Mouse (Mus musculus) kidney, postnatal 0 days (tissue): ENCODE results near the gene Cfap99. TPM values are rescaled to one million over a fixed set of nuclear protein-coding genes. Genes with fewer than 3 reads are reported as not detected.

Experiments used
- ATAC-seq: fragments of 200-750 bp; cut with Nextera tagmentation; replicated peaks from 2 replicates; pipeline ENCODE4 v1.8.0; 2017; ENCODE audit warnings: low read depth, moderate number of reproducible peaks, moderate TSS enrichment, moderate library complexity; ENCODE audit not compliant: low FRiP score
- DNase-seq: peaks from one replicate; pipeline ENCODE4 v3.0.0-alpha.2; 2016; ENCODE audit warnings: low spot score
- H3K27ac ChIP-seq: fragments of 300-500 bp; sonication (generic); 2 replicates; pipeline ENCODE4 v1.5.1; 2014; ENCODE audit warnings: mild to moderate bottlenecking
- H3K27me3 ChIP-seq: fragments of 300-500 bp; sonication (generic); 2 replicates; pipeline ENCODE4 v1.6.1; 2014; ENCODE audit warnings: low read length, mixed read lengths; ENCODE audit not compliant: insufficient read depth
- H3K36me3 ChIP-seq: fragments of 300-500 bp; sonication (generic); 2 replicates; pipeline ENCODE4 v1.6.1; 2014; ENCODE audit warnings: low read length, mixed read lengths; ENCODE audit not compliant: insufficient read depth
- H3K4me1 ChIP-seq: fragments of 300-500 bp; sonication (generic); replicated peaks from 2 replicates; pipeline ENCODE4 v1.6.1; 2014; ENCODE audit warnings: antibody characterized with exemption, low read length, mixed read lengths; ENCODE audit not compliant: insufficient read depth
- H3K4me2 ChIP-seq: fragments of 300-500 bp; sonication (generic); 2 replicates; pipeline ENCODE4 v1.6.1; 2014; ENCODE audit warnings: mild to moderate bottlenecking, low read length, moderate library complexity, mixed read lengths
- H3K4me3 ChIP-seq: fragments of 300-500 bp; sonication (generic); replicated peaks from 2 replicates; pipeline ENCODE4 v1.5.1; 2014; ENCODE audit warnings: low read depth, low read length
- H3K9ac ChIP-seq: fragments of 300-500 bp; sonication (generic); 2 replicates; pipeline ENCODE4 v1.6.1; 2014; ENCODE audit warnings: low read depth, low read length
- H3K9me3 ChIP-seq: fragments of 300-500 bp; sonication (generic); replicated peaks from 2 replicates; pipeline ENCODE4 v1.6.1; 2016; ENCODE audit warnings: low read length, inconsistent platforms, mixed read lengths
- CTCF ChIP-seq: IDR thresholded peaks from 2 replicates; pipeline ENCODE4 v1.5.1; 2016; ENCODE audit warnings: antibody characterized with exemption, low read depth, mild to moderate bottlenecking, moderate library complexity
- WGBS: fragments of 180-500 bp; shearing (Covaris S2); extraction: QIAGEN DNeasy Blood & Tissue Kit; methylation state at CpG from one replicate; pipeline ENCODE4 v1.1.7; 2014; 5-methylcytosine and 5-hydroxymethylcytosine counted together
- polyA plus RNA-seq: library from polyadenylated mRNA; unstranded; fragments of >200 nt; fragmentation: Nextera tagmentation; extraction: Ambion mirVana; gene quantifications from 2 replicates; pipeline ENCODE4 v1.2.1, GENCODE M21; 2015

Cfap99 gene
- polyA plus RNA-seq, 1 experiment from 2014 or later = not detected

- no peak overlapping the region for H3K4me3 ChIP-seq
- ATAC-seq (no peak), DNase-seq (no peak)
- WGBS = 55% methylated on average over 4 of the region's 4 CpGs
- no peak for TF ChIP-seq CTCF
- no peaks in the 10 kb centered on the region for H3K4me1 ChIP-seq
- H3K9me3 ChIP-seq = no peaks in the 10 kb centered on the region
- no peaks in the 10 kb centered on the region for H3K36me3 ChIP-seq
- no peak overlapping the region for H3K27ac ChIP-seq
- no peak overlapping the region for H3K9ac ChIP-seq
- no peaks in the 10 kb centered on the region for H3K27me3 ChIP-seq
- no peak overlapping the region for H3K4me2 ChIP-seq
These were observed 22.3 kb upstream of the Cfap99 start for GRCm38 (mm10) chr5:34266065-34266464.

- no peak overlapping the region for H3K4me3 ChIP-seq
- WGBS = 79% methylated on average over 16 of the region's 16 CpGs
- H3K27ac ChIP-seq = no peak overlapping the region
- TF ChIP-seq CTCF = no peak
- no peak overlapping the region for H3K9ac ChIP-seq
- no peak for ATAC-seq
- H3K4me2 ChIP-seq = no peak overlapping the region
- DNase-seq = no peak
- H3K9me3 ChIP-seq = no peaks in the 10 kb centered on the region
- H3K27me3 ChIP-seq = no peaks in the 10 kb centered on the region
- H3K36me3 ChIP-seq = no peaks in the 10 kb centered on the region
- H3K4me1 ChIP-seq = no peaks in the 10 kb centered on the region
These were observed 19.0 kb upstream of the Cfap99 start for GRCm38 (mm10) chr5:34269197-34269920.

GRCm38 (mm10) chr5:34269921-34270465 lies 18.4 kb upstream of the Cfap99 start:
- no peak overlapping the region for H3K4me3 ChIP-seq
- no peak overlapping the region for H3K9ac ChIP-seq
- no peaks in the 10 kb centered on the region for H3K4me1 ChIP-seq
- no peaks in the 10 kb centered on the region for H3K36me3 ChIP-seq
- H3K27me3 ChIP-seq = no peaks in the 10 kb centered on the region
- no peak for TF ChIP-seq CTCF
- H3K27ac ChIP-seq = no peak overlapping the region
- no peaks in the 10 kb centered on the region for H3K9me3 ChIP-seq
- ATAC-seq (no peak), DNase-seq (no peak)
- WGBS = 63% methylated on average over 12 of the region's 12 CpGs
- H3K4me2 ChIP-seq = no peak overlapping the region

GRCm38 (mm10) chr5:34271743-34272142 lies 16.7 kb upstream of the Cfap99 start:
- 23% methylated on average over 4 of the region's 4 CpGs for WGBS
- H3K4me2 ChIP-seq = no peak overlapping the region

GRCm38 (mm10) chr5:34273251-34273681 lies 15.1 kb upstream of the Cfap99 start:
- no peaks in the 10 kb centered on the region for H3K4me1 ChIP-seq
- no peak overlapping the region for H3K4me3 ChIP-seq
- H3K36me3 ChIP-seq = no peaks in the 10 kb centered on the region
- DNase-seq (no peak), ATAC-seq (0 out of 2 replicates have a peak, but pooled peaks have one; percentile 43)
- no peaks in the 10 kb centered on the region for H3K27me3 ChIP-seq
- no peak overlapping the region for H3K9ac ChIP-seq
- H3K9me3 ChIP-seq = no peaks in the 10 kb centered on the region
- no peak overlapping the region for H3K4me2 ChIP-seq
- H3K27ac ChIP-seq = no peak overlapping the region
- WGBS = 48% methylated on average over 5 of the region's 5 CpGs
- no peak for TF ChIP-seq CTCF

More at GRCm38 (mm10) chr5:34271743-34272142, 16.7 kb upstream of the Cfap99 start:
- no peak for DNase-seq
- H3K9ac ChIP-seq = no peak overlapping the region
- H3K4me3 ChIP-seq = no peak overlapping the region
- peak; percentile 64 for TF ChIP-seq CTCF
- H3K36me3 ChIP-seq = no peaks in the 10 kb centered on the region
- H3K4me1 ChIP-seq = no peaks in the 10 kb centered on the region
- no peaks in the 10 kb centered on the region for H3K9me3 ChIP-seq
- ATAC-seq = no peak
- H3K27me3 ChIP-seq = no peaks in the 10 kb centered on the region
- no peak overlapping the region for H3K27ac ChIP-seq

GRCm38 (mm10) chr5:34274268-34274667 lies 14.1 kb upstream of the Cfap99 start:
- H3K4me1 ChIP-seq = no peaks in the 10 kb centered on the region
- ATAC-seq (no peak), DNase-seq (no peak)
- no peak overlapping the region for H3K4me3 ChIP-seq
- no peaks in the 10 kb centered on the region for H3K27me3 ChIP-seq
- H3K27ac ChIP-seq = no peak overlapping the region
- no peaks in the 10 kb centered on the region for H3K9me3 ChIP-seq
- H3K36me3 ChIP-seq = no peaks in the 10 kb centered on the region
- H3K9ac ChIP-seq = no peak overlapping the region
- WGBS = 73% methylated on average over 3 of the region's 3 CpGs
- no peak for TF ChIP-seq CTCF
- no peak overlapping the region for H3K4me2 ChIP-seq
